Mouse (Mus musculus) midbrain, embryonic 13.5 days (tissue): Measurements from ENCODE around the gene Nfia. TPM values are rescaled to one million over a fixed set of nuclear protein-coding genes. Genes with fewer than 3 reads are reported as not detected.

Experiments used
- ATAC-seq: fragments of 200-750 bp; cut with Nextera tagmentation; 2 replicates; pipeline ENCODE4 v1.8.0; 2017; ENCODE audit warnings: mild to moderate bottlenecking, moderate TSS enrichment, moderate library complexity
- H3K27ac ChIP-seq: fragments of 300-500 bp; sonication (generic); 2 replicates; pipeline ENCODE4 v1.5.1; 2015; ENCODE audit warnings: inconsistent platforms, mild to moderate bottlenecking, moderate library complexity
- H3K27me3 ChIP-seq: fragments of 300-500 bp; sonication (generic); 2 replicates; pipeline ENCODE4 v1.6.1; 2015; ENCODE audit warnings: mild to moderate bottlenecking, inconsistent platforms
- H3K36me3 ChIP-seq: fragments of 300-500 bp; sonication (generic); 2 replicates; pipeline ENCODE4 v1.6.1; 2015; ENCODE audit warnings: mild to moderate bottlenecking, inconsistent platforms
- H3K4me1 ChIP-seq: fragments of 300-500 bp; sonication (generic); replicated peaks from 2 replicates; pipeline ENCODE4 v1.6.1; 2015; ENCODE audit warnings: inconsistent platforms
- H3K4me2 ChIP-seq: fragments of 300-500 bp; sonication (generic); replicated peaks from 2 replicates; pipeline ENCODE4 v1.6.1; 2015; ENCODE audit warnings: moderate library complexity, mild to moderate bottlenecking, inconsistent platforms
- H3K4me3 ChIP-seq: fragments of 300-500 bp; sonication (generic); replicated peaks from 2 replicates; pipeline ENCODE4 v1.5.1; 2015; ENCODE audit warnings: mild to moderate bottlenecking, inconsistent platforms
- H3K9ac ChIP-seq: fragments of 300-500 bp; sonication (generic); replicated peaks from 2 replicates; pipeline ENCODE4 v1.6.1; 2015; ENCODE audit warnings: mild to moderate bottlenecking, inconsistent platforms
- H3K9me3 ChIP-seq: fragments of 300-500 bp; sonication (generic); 2 replicates; pipeline ENCODE4 v1.6.1; 2016; ENCODE audit warnings: mild to moderate bottlenecking, inconsistent platforms
- WGBS: fragments of 180-500 bp; shearing (Covaris S2); methylation state at CpG from one replicate; pipeline ENCODE4 v1.1.7; 2015; 5-methylcytosine and 5-hydroxymethylcytosine counted together
- polyA plus RNA-seq: library from polyadenylated mRNA; unstranded; fragments of >200 nt; fragmentation: Nextera tagmentation; extraction: Ambion mirVana; gene quantifications from 2 replicates; pipeline ENCODE4 v1.2.1, GENCODE M21; 2015

Nfia gene
- polyA plus RNA-seq, 1 experiment from 2014 or later = 36.2 TPM

DNA sequence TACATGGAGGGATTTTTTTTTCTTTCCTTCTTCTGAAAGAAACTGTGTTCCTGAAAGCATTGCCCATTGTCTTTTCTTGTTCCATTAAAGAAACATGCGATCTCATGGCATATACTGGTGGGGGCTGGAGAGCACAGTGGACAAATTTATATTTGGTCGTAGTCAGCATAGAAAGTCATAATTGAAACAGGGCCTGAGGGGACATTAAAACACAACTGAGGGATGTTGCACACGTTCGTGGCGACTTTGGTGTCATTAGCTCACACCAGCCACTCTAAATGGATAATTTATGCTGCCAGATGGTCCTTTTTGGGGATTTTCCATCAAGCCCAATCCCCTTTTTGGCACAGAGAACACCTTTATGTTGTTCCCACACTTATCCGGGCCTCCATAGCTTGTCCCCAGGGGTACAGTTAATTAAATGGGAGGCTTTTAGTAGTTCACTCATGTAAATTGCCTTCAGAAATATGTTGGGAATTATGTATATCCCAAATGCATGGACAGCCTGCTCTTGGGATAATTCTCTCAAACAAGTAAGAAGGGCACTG, 250.8 kb downstream of the Nfia start:
- no peak overlapping the region for H3K4me3 ChIP-seq
- H3K36me3 ChIP-seq = no peaks in the 10 kb centered on the region
- no peak overlapping the region for H3K9ac ChIP-seq
- 46% methylated on average over 6 of the region's 6 CpGs for WGBS
- no peaks in the 10 kb centered on the region for H3K27me3 ChIP-seq
- peaks cover 20% of the 10 kb centered on the region for H3K4me1 ChIP-seq
- H3K27ac ChIP-seq = peak overlapping the region; percentile 53
- peak; percentile 51 for ATAC-seq
- no peak overlapping the region for H3K4me2 ChIP-seq
- no peaks in the 10 kb centered on the region for H3K9me3 ChIP-seq

DNA sequence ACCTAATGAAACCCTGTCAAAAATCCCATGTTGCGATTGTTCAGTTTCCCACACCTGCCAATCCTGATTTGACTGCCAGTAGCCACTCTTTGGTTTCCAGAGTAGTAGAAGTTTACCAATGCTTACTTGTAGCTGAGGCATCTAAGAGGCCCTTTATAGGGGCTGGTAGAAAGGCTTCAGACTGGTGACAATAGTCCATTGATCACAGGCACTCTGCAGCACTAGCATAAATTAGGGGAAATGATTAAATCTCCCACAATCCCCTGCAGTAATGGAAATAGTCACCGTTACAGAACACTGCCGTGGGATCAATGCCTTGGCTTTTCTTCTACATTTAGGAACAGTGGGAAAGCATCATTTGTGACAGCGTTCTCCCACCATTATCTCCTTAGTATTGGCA, 254.9 kb downstream of the Nfia start:
- no peak overlapping the region for H3K4me2 ChIP-seq
- no peak overlapping the region for H3K4me3 ChIP-seq
- no peak overlapping the region for H3K9ac ChIP-seq
- peaks cover 20% of the 10 kb centered on the region for H3K4me1 ChIP-seq
- WGBS = 51% methylated on average over 4 of the region's 4 CpGs
- H3K36me3 ChIP-seq = no peaks in the 10 kb centered on the region
- H3K27ac ChIP-seq = no peak overlapping the region
- H3K27me3 ChIP-seq = no peaks in the 10 kb centered on the region
- H3K9me3 ChIP-seq = no peaks in the 10 kb centered on the region
- no peak for ATAC-seq

DNA sequence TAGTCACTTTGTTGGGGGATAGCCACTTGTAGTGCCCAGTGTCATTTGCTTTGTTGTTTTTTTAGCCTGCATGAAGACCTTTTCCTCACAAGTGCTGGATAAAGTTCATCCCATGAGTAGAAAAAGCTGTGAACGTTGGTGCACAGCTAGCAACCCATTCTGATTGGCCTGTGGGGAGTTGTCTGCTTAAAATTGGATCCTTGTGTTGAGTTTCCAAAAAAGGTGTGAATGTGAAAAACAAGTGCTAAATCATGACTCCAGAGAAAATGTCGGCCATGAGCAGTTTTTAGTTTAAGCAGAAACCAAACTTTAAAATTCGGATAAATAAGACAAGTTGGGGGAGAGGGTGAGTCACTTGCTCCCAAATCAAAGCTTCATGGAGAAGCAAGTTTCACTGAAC, 259.3 kb downstream of the Nfia start:
- Histone ChIP-seq H3K27ac (no peak overlapping the region), H3K27me3 (no peaks in the 10 kb centered on the region), H3K4me1 (peaks cover 7% of the 10 kb centered on the region), H3K4me3 (no peak overlapping the region), H3K4me2 (no peak overlapping the region), H3K9ac (no peak overlapping the region), H3K36me3 (no peaks in the 10 kb centered on the region), H3K9me3 (no peaks in the 10 kb centered on the region)
- 83% methylated on average over 3 of the region's 3 CpGs for WGBS
- no peak for ATAC-seq

DNA sequence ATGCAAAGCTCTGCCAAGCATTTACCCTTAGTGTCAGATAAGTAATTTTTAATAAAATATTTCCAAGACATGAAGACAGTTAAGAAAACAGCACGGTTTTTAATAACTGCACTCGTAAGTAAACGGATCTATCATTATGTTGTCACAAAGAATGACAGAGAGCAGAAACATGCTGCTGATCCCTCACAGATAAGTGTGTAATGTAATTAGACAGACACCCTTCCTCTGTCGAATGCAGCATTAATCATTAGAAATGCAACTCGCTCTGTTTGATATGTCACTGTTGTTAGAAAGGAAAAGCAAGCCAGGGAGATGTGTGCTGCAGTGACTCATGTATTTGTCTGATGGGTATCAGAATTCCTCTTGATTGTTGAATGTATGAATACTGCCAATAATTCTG, 259.8 kb downstream of the Nfia start:
- no peaks in the 10 kb centered on the region for H3K27me3 ChIP-seq
- no peak overlapping the region for H3K4me3 ChIP-seq
- 57% methylated on average over 5 of the region's 5 CpGs for WGBS
- H3K36me3 ChIP-seq = no peaks in the 10 kb centered on the region
- H3K9ac ChIP-seq = no peak overlapping the region
- no peak overlapping the region for H3K27ac ChIP-seq
- no peaks in the 10 kb centered on the region for H3K9me3 ChIP-seq
- peaks cover 4% of the 10 kb centered on the region for H3K4me1 ChIP-seq
- no peak for ATAC-seq
- H3K4me2 ChIP-seq = no peak overlapping the region

DNA sequence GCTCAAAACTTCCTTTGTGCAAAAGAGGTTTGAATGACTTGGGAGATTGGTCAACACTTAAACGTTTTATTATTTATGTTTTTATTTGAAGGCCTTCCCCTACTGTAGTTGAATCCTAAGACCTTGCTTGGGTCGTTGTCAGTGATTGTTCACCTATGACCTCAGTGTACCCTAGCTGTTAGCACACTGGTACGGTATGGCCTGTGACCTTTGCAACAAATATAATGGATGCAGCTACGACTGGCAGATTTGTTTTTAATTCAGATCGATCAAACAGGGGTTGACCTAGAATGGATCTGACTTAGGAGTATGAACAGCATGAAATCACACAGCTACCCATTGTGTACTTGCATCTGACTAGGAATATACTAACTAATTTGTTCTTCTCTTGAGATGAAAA, 266.6 kb downstream of the Nfia start:
- H3K9me3 ChIP-seq = no peaks in the 10 kb centered on the region
- H3K27ac ChIP-seq = no peak overlapping the region
- no peak overlapping the region for H3K4me2 ChIP-seq
- 79% methylated on average over 5 of the region's 5 CpGs for WGBS
- no peaks in the 10 kb centered on the region for H3K27me3 ChIP-seq
- H3K9ac ChIP-seq = no peak overlapping the region
- no peak for ATAC-seq
- no peaks in the 10 kb centered on the region for H3K36me3 ChIP-seq
- 0 out of 2 replicates have a peak, but pooled peaks cover 3% of the 10 kb centered on the region for H3K4me1 ChIP-seq
- H3K4me3 ChIP-seq = no peak overlapping the region

DNA sequence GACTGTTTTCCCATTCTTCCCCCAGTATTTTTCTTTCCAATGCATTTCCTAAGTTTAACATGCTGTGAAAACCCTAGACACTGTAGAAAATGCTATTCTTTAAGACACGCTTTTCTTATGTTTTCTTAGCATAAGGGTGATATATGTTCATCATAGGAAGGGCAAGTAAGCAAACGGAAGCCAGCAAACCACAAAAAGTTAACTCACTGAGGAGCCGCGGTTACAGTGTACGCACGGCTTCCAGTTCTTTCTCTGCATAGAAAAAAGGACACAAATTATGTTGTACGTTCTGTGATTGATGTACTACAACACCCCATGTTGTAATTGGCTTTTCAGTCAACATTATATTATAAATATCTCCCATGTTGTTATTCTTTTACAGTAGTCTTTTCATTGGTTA, 267.6 kb downstream of the Nfia start:
- H3K27me3 ChIP-seq = no peaks in the 10 kb centered on the region
- 0 out of 2 replicates have a peak, but pooled peaks cover 3% of the 10 kb centered on the region for H3K4me1 ChIP-seq
- H3K4me3 ChIP-seq = no peak overlapping the region
- no peak for ATAC-seq
- H3K4me2 ChIP-seq = no peak overlapping the region
- 84% methylated on average over 7 of the region's 7 CpGs for WGBS
- no peaks in the 10 kb centered on the region for H3K9me3 ChIP-seq
- H3K9ac ChIP-seq = no peak overlapping the region
- no peaks in the 10 kb centered on the region for H3K36me3 ChIP-seq
- no peak overlapping the region for H3K27ac ChIP-seq

DNA sequence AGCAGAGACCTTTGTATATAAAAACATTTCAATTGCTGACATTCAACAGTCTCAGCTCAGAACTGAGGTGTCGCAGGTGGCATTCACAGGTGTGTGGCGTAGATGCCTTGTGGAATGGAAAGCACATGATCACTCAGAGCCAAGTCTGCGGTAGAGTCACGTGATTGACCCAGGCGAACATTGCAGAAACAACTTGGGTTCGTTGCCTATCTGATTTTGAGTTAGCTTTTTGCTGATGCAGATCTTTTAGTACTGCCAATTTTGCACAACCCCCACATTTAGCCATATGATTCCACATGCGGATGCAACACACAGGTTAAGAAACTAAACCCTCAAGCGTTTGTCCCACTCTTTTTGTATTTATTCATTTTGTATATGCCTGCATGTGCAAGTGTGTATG, 272.1 kb downstream of the Nfia start:
- WGBS = 96% methylated on average over 8 of the region's 8 CpGs
- no peak for ATAC-seq
- H3K4me1 ChIP-seq = peaks cover 8% of the 10 kb centered on the region; the same call in 1 of the 2 replicates
- H3K4me3 ChIP-seq = no peak overlapping the region
- no peak overlapping the region for H3K4me2 ChIP-seq
- no peak overlapping the region for H3K27ac ChIP-seq
- no peaks in the 10 kb centered on the region for H3K9me3 ChIP-seq
- no peaks in the 10 kb centered on the region for H3K36me3 ChIP-seq
- H3K27me3 ChIP-seq = no peaks in the 10 kb centered on the region
- no peak overlapping the region for H3K9ac ChIP-seq

DNA sequence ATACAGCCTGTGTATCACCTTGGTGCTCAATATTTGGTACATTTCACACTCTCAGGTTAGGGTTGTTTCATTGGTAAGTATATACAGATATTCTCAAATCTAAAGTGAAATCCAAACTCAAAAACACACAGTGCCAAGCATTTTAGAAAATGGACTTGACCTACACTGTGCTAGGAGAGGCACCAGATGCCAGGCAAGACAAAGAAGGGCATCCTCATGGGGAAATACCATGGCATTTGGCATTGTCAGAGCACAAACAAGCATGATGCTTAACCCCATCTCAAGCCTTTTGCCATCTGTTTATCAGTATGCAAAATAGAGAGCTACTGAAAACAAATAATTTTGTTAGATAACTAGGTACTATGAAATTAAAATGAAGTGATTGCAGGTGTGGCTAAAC, 274.8 kb downstream of the Nfia start:
- Histone ChIP-seq H3K4me3 (no peak overlapping the region), H3K9me3 (no peaks in the 10 kb centered on the region), H3K36me3 (no peaks in the 10 kb centered on the region), H3K27me3 (no peaks in the 10 kb centered on the region), H3K4me1 (peaks cover 17% of the 10 kb centered on the region; the same call in 1 of the 2 replicates), H3K4me2 (no peak overlapping the region), H3K27ac (no peak overlapping the region), H3K9ac (no peak overlapping the region)
- ATAC-seq = no peak

DNA sequence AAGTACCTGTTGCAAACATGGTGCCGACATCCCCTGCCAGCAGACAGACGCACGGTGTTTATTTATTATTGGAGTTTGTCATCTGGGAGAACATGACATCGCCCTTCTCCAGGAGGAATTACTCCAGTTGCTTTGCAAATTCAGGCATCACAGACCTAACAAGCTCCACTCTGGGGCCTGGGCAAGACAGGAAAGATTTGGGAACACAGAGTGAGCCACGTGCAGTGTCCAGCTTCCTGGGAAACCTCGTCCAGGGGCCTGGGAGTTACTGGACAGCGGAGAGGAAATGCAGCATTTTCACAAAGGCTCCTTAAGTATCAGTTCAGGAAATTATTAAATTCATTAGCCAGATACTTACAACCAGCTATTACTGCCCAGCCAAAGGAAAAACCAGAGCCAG, 277.1 kb downstream of the Nfia start:
- 66% methylated on average over 7 of the region's 7 CpGs for WGBS
- Histone ChIP-seq H3K9ac (no peak overlapping the region), H3K4me2 (no peak overlapping the region), H3K9me3 (no peaks in the 10 kb centered on the region), H3K36me3 (no peaks in the 10 kb centered on the region), H3K27ac (no peak overlapping the region), H3K4me3 (no peak overlapping the region), H3K27me3 (no peaks in the 10 kb centered on the region), H3K4me1 (peaks cover 17% of the 10 kb centered on the region; the same call in 1 of the 2 replicates)
- ATAC-seq = no peak

DNA sequence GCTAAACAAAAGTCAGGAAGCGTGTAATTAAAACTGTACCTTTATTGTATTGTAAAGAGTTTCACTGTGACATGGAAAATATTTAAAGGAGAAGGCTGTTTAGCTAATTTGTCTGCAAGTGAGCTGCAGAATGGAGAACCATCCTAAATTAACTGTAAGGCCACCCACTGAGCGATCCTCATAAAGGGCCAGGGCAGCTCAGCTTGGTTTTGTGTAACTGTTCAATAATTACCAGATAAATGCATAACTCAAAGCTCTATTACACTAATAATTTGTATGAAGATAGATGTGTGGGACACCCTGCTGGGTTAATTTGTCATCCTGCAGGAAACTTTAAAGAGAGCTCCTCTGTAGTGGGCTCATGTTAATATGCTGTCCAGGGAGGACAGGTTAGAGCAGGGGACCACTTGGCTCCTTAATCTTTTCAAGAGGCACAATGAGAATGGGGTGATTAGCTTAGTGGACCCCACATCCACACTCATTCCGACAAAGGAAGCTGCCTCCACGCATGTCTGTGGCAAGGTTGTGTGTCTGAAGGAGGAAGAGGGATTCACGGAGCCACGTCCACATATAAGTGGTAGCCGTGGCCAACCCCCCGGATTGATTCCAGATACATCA, 277.6 kb downstream of the Nfia start:
- Histone ChIP-seq H3K9ac (no peak overlapping the region), H3K27ac (no peak overlapping the region), H3K27me3 (no peaks in the 10 kb centered on the region), H3K4me1 (peaks cover 17% of the 10 kb centered on the region; the same call in 1 of the 2 replicates), H3K36me3 (no peaks in the 10 kb centered on the region), H3K9me3 (no peaks in the 10 kb centered on the region), H3K4me3 (no peak overlapping the region), H3K4me2 (no peak overlapping the region)
- WGBS = 79% methylated on average over 8 of the region's 8 CpGs
- peak; percentile 30; the same call in 1 of the 2 replicates for ATAC-seq

DNA sequence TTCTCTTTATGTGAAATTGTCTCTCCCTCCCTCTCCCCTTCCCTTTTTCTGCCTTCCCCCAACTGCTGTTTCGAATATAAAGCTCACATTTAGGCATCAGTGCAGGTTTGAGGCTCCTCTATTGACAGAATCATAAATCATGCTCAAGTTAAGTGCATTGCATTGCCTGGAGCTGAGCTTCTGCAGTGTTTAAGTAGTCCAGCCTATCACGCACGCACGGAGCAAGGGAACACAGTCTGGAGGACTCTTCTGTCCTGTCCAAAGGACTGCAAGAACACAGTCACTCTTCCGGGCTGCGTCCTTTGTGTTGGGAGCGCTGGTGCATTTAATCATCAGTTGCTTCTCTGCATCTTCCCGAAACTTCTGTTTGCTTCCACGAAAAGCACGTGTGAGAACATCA, 278.2 kb downstream of the Nfia start:
- Histone ChIP-seq H3K9me3 (no peaks in the 10 kb centered on the region), H3K9ac (no peak overlapping the region), H3K4me1 (peaks cover 17% of the 10 kb centered on the region; the same call in 1 of the 2 replicates), H3K36me3 (no peaks in the 10 kb centered on the region), H3K27me3 (no peaks in the 10 kb centered on the region), H3K4me2 (no peak overlapping the region), H3K4me3 (no peak overlapping the region), H3K27ac (no peak overlapping the region)
- no peak for ATAC-seq
- WGBS = 54% methylated on average over 10 of the region's 10 CpGs

DNA sequence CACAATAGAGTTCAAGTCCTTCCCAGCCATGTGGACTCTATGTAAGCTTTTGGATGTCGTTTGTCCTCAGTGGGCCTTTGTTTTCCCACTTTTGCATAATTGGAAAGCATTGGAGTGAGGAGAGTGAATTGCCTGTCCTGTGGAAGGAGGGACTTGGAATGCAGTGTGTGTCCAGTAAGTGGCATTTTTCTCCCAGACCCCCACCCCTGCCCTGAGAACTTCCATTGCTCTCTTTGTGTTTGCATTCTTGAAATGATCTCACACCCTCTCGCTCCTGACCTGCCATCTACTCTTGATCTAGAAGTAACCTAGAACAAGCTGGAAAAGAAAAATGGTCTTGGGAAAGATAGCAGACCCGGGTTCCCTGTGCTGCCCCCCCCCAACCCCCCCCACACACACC, 278.8 kb downstream of the Nfia start:
- H3K36me3 ChIP-seq = no peaks in the 10 kb centered on the region
- no peaks in the 10 kb centered on the region for H3K9me3 ChIP-seq
- H3K4me3 ChIP-seq = no peak overlapping the region
- H3K27ac ChIP-seq = no peak overlapping the region
- WGBS = 65% methylated on average over 3 of the region's 3 CpGs
- H3K4me1 ChIP-seq = peaks cover 17% of the 10 kb centered on the region; the same call in 1 of the 2 replicates
- H3K27me3 ChIP-seq = no peaks in the 10 kb centered on the region
- H3K9ac ChIP-seq = no peak overlapping the region
- ATAC-seq = no peak
- H3K4me2 ChIP-seq = no peak overlapping the region

DNA sequence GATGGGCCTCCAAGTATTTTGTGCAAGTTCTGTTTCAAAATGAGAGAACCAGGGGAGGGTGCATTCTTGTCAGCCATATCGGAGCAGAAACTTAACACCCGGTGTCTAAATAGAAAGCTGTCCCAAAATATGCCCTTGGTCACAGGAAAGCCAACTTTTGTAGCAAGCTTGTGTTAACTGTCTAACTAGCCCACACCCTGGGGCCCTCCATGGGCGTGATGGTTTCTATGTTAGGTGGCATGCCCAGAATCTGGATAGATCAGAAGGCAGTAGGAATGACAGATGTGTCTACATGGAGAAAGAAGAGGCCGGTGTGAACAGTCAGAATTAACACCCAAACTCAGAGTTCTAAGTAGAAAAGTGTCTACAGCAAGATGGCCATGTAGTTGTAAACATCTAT, 282.5 kb downstream of the Nfia start:
- H3K36me3 ChIP-seq = no peaks in the 10 kb centered on the region
- no peaks in the 10 kb centered on the region for H3K27me3 ChIP-seq
- no peak overlapping the region for H3K9ac ChIP-seq
- 92% methylated on average over 4 of the region's 4 CpGs for WGBS
- H3K4me3 ChIP-seq = no peak overlapping the region
- no peak overlapping the region for H3K4me2 ChIP-seq
- H3K27ac ChIP-seq = no peak overlapping the region
- no peaks in the 10 kb centered on the region for H3K9me3 ChIP-seq
- no peak for ATAC-seq
- H3K4me1 ChIP-seq = peaks cover 8% of the 10 kb centered on the region; the same call in 1 of the 2 replicates
